Mouse (Mus musculus) forebrain, embryonic 14.5 days (tissue): ENCODE data around the gene Gm43738. TPM values are rescaled to one million over a fixed set of nuclear protein-coding genes. Genes with fewer than 3 reads are reported as not detected.
A peak's percentile ranks its signal among the peaks of the same experiment; 100 is the strongest.

Experiments
- ATAC-seq: fragments of 200-750 bp; cut with Nextera tagmentation; 2 replicates; pipeline ENCODE4 v1.8.0; 2017; ENCODE audit warnings: mild to moderate bottlenecking, moderate library complexity
- DNase-seq: peaks from one replicate; pipeline ENCODE4 v3.0.0-alpha.2; 2015; ENCODE audit warnings: low spot score
- H3K27ac ChIP-seq: fragments of 300-500 bp; sonication (generic); 2 replicates; pipeline ENCODE4 v1.5.1; 2014; ENCODE audit warnings: low read depth, mild to moderate bottlenecking, control low read depth, low read length, moderate library complexity
- H3K27me3 ChIP-seq: fragments of 300-500 bp; sonication (generic); replicated peaks from 2 replicates; pipeline ENCODE4 v1.6.1; 2014; ENCODE audit warnings: low read length, control low read depth, mixed read lengths; ENCODE audit not compliant: control insufficient read depth, insufficient read depth
- H3K36me3 ChIP-seq: fragments of 300-500 bp; sonication (generic); 2 replicates; pipeline ENCODE4 v1.6.1; 2014; ENCODE audit warnings: low read length, control low read depth; ENCODE audit not compliant: control insufficient read depth, insufficient read depth
- H3K4me1 ChIP-seq: fragments of 300-500 bp; sonication (generic); 2 replicates; pipeline ENCODE4 v1.6.1; 2014; ENCODE audit warnings: antibody characterized with exemption, low read length, control low read depth; ENCODE audit not compliant: control insufficient read depth, insufficient read depth
- H3K4me2 ChIP-seq: fragments of 300-500 bp; sonication (generic); 2 replicates; pipeline ENCODE4 v1.6.1; 2014; ENCODE audit warnings: mild to moderate bottlenecking, control low read depth, low read length
- H3K4me3 ChIP-seq: fragments of 300-500 bp; sonication (generic); 2 replicates; pipeline ENCODE4 v1.5.1; 2014; ENCODE audit warnings: low read depth, low read length, control low read depth
- H3K9ac ChIP-seq: fragments of 300-500 bp; sonication (generic); 2 replicates; pipeline ENCODE4 v1.6.1; 2014; ENCODE audit warnings: mild to moderate bottlenecking, low read length, control low read depth, moderate library complexity
- H3K9me3 ChIP-seq: fragments of 300-500 bp; sonication (generic); replicated peaks from 2 replicates; pipeline ENCODE4 v1.6.1; 2016; ENCODE audit warnings: low read length, control low read depth, mixed read lengths; ENCODE audit not compliant: control insufficient read depth
- WGBS: fragments of 180-500 bp; shearing (Covaris S2); extraction: QIAGEN DNeasy Blood & Tissue Kit; methylation state at CpG from one replicate; pipeline ENCODE4 v1.1.7; 2014; 5-methylcytosine and 5-hydroxymethylcytosine counted together
- polyA plus RNA-seq: library from polyadenylated mRNA; unstranded; fragments of >200 nt; fragmentation: Nextera tagmentation; extraction: Ambion mirVana; gene quantifications from 2 replicates; pipeline ENCODE4 v1.2.1, GENCODE M21; 2014

Gene Gm43738
- polyA plus RNA-seq, 1 experiment from 2014 or later: not detected

GRCm38 (mm10) chr3:89108146-89108545 is 7.2 kb upstream of the Gm43738 start:
- H3K4me3 ChIP-seq: no peak overlapping the region
- H3K27me3 ChIP-seq: no peaks in the 10 kb centered on the region
- DNase-seq (no peak), ATAC-seq (no peak)
- no peak overlapping the region for H3K4me2 ChIP-seq
- H3K9ac ChIP-seq: no peak overlapping the region
- no peaks in the 10 kb centered on the region for H3K36me3 ChIP-seq
- WGBS: 80% methylated on average over 1 of the region's 1 CpGs
- H3K4me1 ChIP-seq: no peaks in the 10 kb centered on the region
- H3K9me3 ChIP-seq: no peaks in the 10 kb centered on the region
- H3K27ac ChIP-seq: no peak overlapping the region

GRCm38 (mm10) chr3:89107545-89107944 is 6.6 kb upstream of the Gm43738 start:
- H3K4me2 ChIP-seq: no peak overlapping the region
- H3K36me3 ChIP-seq: no peaks in the 10 kb centered on the region
- H3K9me3 ChIP-seq: no peaks in the 10 kb centered on the region
- no peak for DNase-seq
- no peak overlapping the region for H3K27ac ChIP-seq
- 72% methylated on average over 3 of the region's 3 CpGs for WGBS
- no peak overlapping the region for H3K4me3 ChIP-seq
- H3K4me1 ChIP-seq: no peaks in the 10 kb centered on the region
- no peaks in the 10 kb centered on the region for H3K27me3 ChIP-seq
- no peak overlapping the region for H3K9ac ChIP-seq
- ATAC-seq: no peak

- Histone ChIP-seq H3K36me3 (no peaks in the 10 kb centered on the region), H3K4me3 (no peak overlapping the region), H3K9ac (no peak overlapping the region), H3K9me3 (no peaks in the 10 kb centered on the region), H3K4me2 (no peak overlapping the region), H3K4me1 (no peaks in the 10 kb centered on the region), H3K27me3 (no peaks in the 10 kb centered on the region), H3K27ac (no peak overlapping the region)
- DNase-seq (no peak), ATAC-seq (no peak)
Observed at GRCm38 (mm10) chr3:89106881-89107280, 6.0 kb upstream of the Gm43738 start.

- WGBS: 79% methylated on average over 4 of the region's 4 CpGs
- Histone ChIP-seq H3K4me1 (peaks cover 11% of the 10 kb centered on the region), H3K36me3 (peaks cover 18% of the 10 kb centered on the region), H3K9ac (no peak overlapping the region), H3K27me3 (no peaks in the 10 kb centered on the region), H3K4me2 (no peak overlapping the region), H3K4me3 (no peak overlapping the region), H3K27ac (no peak overlapping the region), H3K9me3 (no peaks in the 10 kb centered on the region)
- no peak for ATAC-seq
- no peak for DNase-seq
Observed at GRCm38 (mm10) chr3:89103291-89103595, 2.3 kb upstream of the Gm43738 start.

- Histone ChIP-seq H3K27me3 (no peaks in the 10 kb centered on the region), H3K9ac (0 out of 2 replicates have a peak overlapping the region, but pooled peaks have one; percentile 22), H3K4me2 (peak overlapping the region; percentile 54), H3K27ac (peak overlapping the region; percentile 70), H3K9me3 (no peaks in the 10 kb centered on the region), H3K4me3 (peak overlapping the region; percentile 79), H3K36me3 (peaks cover 23% of the 10 kb centered on the region), H3K4me1 (peaks cover 11% of the 10 kb centered on the region)
- ATAC-seq (no peak), DNase-seq (no peak)
- 69% methylated on average over 12 of the region's 12 CpGs for WGBS
Observed at GRCm38 (mm10) chr3:89102495-89103290, 1.8 kb upstream of the Gm43738 start.

- DNase-seq (peak; percentile 100), ATAC-seq (peak; percentile 100)
- H3K9me3 ChIP-seq: no peaks in the 10 kb centered on the region
- peaks cover 31% of the 10 kb centered on the region for H3K36me3 ChIP-seq
- under 1% methylated on average over 26 of the region's 26 CpGs for WGBS
- peak within 1 kb of the TSS; percentile 70 for H3K27ac ChIP-seq
- peaks cover 11% of the 10 kb centered on the region for H3K4me1 ChIP-seq
- H3K27me3 ChIP-seq: no peaks in the 10 kb centered on the region
- peak within 1 kb of the TSS; percentile 95 for H3K4me2 ChIP-seq
- peak within 1 kb of the TSS; percentile 79 for H3K4me3 ChIP-seq
- H3K9ac ChIP-seq: peak within 1 kb of the TSS; percentile 75
Observed at GRCm38 (mm10) chr3:89101812-89102494, 1.1 kb upstream of the Gm43738 start, which contains the start of gene Fdps. TSS of gene Fdps (minus strand) at chr3:89101959.

- H3K27ac ChIP-seq: peak overlapping the region; percentile 36; the same call in 1 of the 2 replicates
- 1% methylated on average over 19 of the region's 19 CpGs for WGBS
- H3K9ac ChIP-seq: peak overlapping the region; percentile 75
- DNase-seq: no peak
- H3K27me3 ChIP-seq: no peaks in the 10 kb centered on the region
- H3K36me3 ChIP-seq: peaks cover 36% of the 10 kb centered on the region
- peak overlapping the region; percentile 79 for H3K4me3 ChIP-seq
- H3K4me1 ChIP-seq: peaks cover 11% of the 10 kb centered on the region
- H3K4me2 ChIP-seq: peak overlapping the region; percentile 95
- no peaks in the 10 kb centered on the region for H3K9me3 ChIP-seq
- ATAC-seq: peak; percentile 27
Observed at GRCm38 (mm10) chr3:89101459-89101811, 536 bp upstream of the Gm43738 start.

- WGBS: 87% methylated on average over 10 of the region's 10 CpGs
- DNase-seq (no peak), ATAC-seq (no peak)
- 0 out of 2 replicates have a peak, but pooled peaks cover under 1% of the 10 kb centered on the region for H3K27me3 ChIP-seq
- no peak overlapping the region for H3K4me2 ChIP-seq
- H3K4me3 ChIP-seq: no peak overlapping the region
- peaks cover 58% of the 10 kb centered on the region for H3K36me3 ChIP-seq
- H3K9me3 ChIP-seq: no peaks in the 10 kb centered on the region
- H3K27ac ChIP-seq: no peak overlapping the region
- no peak overlapping the region for H3K9ac ChIP-seq
- H3K4me1 ChIP-seq: peaks cover 16% of the 10 kb centered on the region; the same call in 1 of the 2 replicates
Observed at GRCm38 (mm10) chr3:89094021-89094420, 6.9 kb downstream of the Gm43738 start.

- peak within 1 kb of the TSS; percentile 80 for H3K9ac ChIP-seq
- WGBS: under 1% methylated on average over 18 of the region's 18 CpGs
- H3K27me3 ChIP-seq: 0 out of 2 replicates have a peak, but pooled peaks cover 4% of the 10 kb centered on the region
- peaks cover 16% of the 10 kb centered on the region; the same call in 1 of the 2 replicates for H3K4me1 ChIP-seq
- peak within 1 kb of the TSS; percentile 72 for H3K27ac ChIP-seq
- DNase-seq: peak; percentile 95
- peak within 1 kb of the TSS; percentile 98 for H3K4me2 ChIP-seq
- no peaks in the 10 kb centered on the region for H3K9me3 ChIP-seq
- peak within 1 kb of the TSS; percentile 69 for H3K4me3 ChIP-seq
- ATAC-seq: peak; percentile 85
- peaks cover 58% of the 10 kb centered on the region for H3K36me3 ChIP-seq
Observed at GRCm38 (mm10) chr3:89093175-89093574, 7.7 kb downstream of the Gm43738 start, which contains the start of gene Rusc1. TSS of gene Rusc1 (minus strand) at chr3:89093311.
